Mouse (Mus musculus) monocyte, adult 2 months (primary cell): ENCODE data around the gene Gpr68.

Experiments used
- DNase-seq, 2 experiments: peaks; one replicate each; pipeline ENCODE4 v3.0.0; 2022; ENCODE audit warnings: low spot score in 2 of 2, low read depth in 1 of 2

Gpr68 gene

DNA sequence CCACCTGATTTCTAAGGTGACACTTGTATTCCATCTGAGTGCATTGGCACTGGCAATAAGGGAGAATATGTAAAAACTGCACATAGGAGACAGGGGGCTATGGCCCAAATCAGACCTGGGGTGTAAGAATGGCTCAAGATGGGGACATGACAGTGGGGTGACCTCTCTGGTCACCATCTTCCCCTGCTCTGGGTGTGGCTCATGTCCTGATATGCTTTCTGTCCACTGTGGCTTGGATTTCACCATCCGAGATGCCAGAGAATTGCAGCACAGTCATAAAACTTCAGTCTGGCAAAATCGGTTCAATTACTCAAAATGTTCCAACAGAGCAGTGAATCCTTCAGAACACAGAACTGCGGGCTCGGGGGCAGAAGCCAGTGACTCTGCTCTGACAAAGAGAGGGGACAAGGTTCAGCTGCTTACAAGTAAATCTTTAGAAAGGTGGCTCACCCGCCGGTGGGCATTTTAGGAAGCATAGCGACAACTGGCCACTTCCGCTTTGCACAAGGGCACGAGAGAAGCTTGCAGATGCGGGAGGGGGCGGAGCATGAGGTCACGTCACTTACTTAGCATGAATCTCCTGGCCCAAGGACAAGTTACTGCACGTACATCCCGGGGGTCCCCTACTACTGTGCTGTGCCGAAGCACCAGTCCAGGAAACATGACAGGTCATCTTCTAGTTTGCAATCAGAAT is 16.8 kb upstream of the Gpr68 start:
- peak in 1 of 2 experiments; percentile 18 for DNase-seq

DNA sequence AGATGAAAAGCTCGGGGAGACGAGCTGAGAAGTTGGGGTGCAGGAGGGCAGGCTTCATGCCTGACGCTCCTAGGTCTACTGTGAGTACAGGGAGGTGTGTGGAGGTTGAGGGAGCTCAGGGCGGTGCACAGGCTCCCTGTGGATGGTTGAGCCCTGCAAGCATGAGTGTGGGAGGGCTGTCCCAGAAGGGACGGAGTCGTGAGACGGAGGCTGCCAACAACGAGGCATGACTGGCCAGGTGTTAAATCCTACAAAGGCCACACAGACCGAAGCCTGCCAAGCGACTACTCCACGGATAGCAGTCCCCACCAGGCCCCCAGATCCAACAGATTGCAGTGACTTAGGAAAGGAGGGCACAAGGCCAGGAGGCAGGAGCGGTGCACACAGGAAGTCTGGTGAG is 2.7 kb upstream of the Gpr68 start:
- DNase-seq, result no peak

DNA sequence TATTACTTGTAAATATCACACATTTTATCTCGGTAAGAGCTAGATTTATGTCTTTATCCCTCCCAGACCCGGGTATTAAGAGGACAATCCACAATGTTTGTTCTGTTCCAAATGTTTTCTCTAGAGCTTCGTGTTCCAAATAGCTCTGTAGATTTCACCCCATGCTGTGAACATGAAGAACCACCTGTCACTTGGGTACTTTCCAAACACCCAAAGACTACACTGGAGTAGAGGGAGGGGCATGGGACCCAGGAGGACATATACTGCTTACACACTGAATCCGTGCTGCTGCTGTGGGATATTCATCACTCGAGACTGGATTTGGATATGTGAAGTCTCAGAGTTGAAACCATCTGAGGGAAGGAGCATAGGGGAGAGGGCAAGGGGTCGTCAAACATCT is 1.8 kb upstream of the Gpr68 start:
- DNase-seq, result no peak

DNA sequence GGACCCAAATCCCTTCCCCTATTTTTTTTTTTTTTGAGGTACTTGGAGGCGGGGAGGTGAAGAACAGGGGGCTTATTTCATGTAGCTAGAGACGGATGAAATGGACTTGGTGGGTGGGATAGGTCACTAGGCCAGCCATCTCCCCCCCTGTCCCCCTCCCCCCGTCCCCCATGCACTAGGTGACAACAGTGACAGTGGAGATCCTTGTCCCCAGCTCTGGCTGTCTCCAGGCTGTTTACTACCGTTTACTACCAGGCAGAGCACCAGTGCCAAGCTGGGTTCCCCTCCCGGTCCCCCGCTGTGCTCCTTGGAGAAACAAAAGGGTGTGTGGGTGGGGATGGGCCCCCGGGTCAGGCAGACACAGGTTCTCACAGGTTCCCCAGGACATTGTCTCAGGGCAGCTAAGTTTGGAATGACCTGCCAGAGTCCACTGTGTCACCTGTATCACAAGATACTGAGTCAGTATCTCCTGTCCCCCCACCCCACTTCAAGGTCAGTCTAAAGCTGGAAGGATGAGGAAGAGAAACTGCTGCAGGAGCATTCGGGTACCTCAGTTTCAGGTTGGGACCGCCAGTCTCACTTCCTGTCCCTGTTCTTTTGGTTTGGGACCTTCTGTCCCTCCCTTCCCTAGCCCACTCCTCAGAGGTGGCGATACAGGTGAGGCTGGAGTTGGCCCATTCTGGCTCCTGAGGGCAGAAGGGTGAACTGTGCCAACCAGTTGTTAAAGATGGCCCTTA is 468 bp upstream of the Gpr68 start:
- no peak for DNase-seq

DNA sequence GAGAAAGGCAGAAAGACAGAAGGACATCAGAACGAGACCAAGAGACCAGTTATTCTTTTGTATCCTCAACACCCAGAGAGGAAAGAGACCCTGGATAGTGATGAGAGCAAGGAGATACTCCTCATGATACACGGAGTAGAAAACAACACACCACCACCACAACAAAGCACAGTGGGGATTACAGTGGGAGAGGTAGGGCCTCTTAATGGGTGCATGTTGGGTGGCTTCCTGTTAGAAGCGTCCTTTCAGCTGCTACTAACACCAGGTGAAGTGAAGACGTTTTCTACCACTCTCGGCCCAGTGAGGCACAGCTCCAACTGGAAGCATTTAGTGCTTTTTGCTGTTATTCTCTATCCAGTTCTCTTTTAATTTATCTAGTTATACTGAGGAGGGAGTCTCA is 1.1 kb downstream of the Gpr68 start:
- DNase-seq, result no peak

DNA sequence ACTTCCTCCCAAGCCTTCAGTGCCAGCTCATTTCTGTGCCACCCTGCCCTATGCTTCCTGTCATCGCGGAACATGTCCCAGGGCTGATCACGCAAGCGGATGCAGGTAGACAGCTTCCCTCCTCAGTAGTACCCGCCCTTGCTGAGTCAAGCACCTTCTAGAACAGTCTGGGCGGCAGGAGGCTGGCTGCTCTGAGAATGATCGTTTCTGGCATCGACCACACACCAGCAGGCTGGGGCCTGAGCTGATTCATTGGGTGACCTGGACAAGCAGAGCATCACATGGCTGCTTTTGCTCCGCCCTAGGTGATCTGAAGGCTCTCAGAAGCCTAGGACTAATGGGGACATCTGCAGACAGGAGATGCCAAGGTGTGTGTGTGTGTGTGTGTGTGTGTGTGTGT is 4.2 kb downstream of the Gpr68 start:
- no peak for DNase-seq

DNA sequence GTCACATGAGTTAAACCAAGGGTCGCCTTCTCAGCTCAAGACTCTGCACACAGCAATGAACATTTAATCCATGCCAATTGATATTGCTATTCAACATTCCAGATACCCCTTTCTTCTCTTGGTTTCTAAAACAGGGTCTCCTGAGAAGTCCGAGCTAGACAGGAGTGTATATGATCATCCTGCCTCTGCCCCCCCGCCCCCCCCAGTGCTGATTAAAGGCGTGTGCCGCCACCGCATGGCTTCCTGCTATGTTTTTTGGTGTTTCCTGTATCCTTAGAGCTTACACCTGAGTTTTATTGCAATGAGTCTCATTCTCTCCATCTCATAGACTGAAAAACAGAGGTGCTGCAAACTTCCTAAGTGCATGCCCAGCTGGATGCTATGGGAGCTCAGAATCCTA is 6.6 kb downstream of the Gpr68 start:
- DNase-seq, result no peak

DNA sequence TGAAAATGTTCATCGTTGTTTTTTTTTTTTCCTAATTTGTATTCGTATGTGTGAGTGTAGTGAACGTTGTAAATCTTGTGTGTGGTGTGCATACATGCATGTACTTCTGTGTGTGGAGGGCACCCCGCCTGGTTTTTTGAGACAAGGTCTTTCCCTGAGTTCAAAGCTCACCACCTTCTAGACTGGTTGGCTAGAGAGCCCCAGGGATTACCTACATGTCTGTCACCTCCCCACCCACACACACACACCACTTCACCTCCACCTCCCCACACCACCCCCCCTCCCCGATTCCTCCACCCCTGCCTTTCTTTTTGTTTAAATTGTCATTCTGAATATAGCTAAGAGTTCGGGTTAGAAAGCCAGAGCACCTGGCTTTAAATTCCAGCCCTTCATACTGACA is 7.1 kb downstream of the Gpr68 start:
- DNase-seq, result no peak

DNA sequence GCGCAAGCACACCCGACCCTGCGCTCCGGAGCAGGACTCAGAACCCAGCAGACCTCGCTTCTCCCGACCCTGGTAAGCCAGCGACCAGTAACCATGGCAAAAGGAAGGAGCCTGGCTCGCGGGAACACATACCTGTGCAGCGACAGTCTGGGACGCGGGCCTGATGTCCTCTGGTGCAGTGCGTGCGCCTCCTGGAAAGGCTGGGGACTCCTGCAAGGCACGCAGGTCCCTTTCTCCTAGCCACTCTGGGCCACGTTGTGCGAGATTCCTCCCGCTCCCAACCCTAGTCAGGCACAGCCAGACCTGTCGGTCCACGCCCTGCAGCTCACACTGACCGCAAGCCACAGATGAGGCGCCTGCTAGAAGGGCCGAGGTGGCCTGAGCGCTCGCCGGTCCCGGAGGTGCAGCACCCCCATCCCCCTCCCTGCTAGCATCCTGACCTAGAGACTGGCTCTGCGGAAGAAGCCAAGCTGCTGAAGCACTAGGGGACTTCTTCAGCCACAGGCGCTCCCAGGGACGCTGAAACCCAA is 8.8 kb downstream of the Gpr68 start:
- no peak for DNase-seq

DNA sequence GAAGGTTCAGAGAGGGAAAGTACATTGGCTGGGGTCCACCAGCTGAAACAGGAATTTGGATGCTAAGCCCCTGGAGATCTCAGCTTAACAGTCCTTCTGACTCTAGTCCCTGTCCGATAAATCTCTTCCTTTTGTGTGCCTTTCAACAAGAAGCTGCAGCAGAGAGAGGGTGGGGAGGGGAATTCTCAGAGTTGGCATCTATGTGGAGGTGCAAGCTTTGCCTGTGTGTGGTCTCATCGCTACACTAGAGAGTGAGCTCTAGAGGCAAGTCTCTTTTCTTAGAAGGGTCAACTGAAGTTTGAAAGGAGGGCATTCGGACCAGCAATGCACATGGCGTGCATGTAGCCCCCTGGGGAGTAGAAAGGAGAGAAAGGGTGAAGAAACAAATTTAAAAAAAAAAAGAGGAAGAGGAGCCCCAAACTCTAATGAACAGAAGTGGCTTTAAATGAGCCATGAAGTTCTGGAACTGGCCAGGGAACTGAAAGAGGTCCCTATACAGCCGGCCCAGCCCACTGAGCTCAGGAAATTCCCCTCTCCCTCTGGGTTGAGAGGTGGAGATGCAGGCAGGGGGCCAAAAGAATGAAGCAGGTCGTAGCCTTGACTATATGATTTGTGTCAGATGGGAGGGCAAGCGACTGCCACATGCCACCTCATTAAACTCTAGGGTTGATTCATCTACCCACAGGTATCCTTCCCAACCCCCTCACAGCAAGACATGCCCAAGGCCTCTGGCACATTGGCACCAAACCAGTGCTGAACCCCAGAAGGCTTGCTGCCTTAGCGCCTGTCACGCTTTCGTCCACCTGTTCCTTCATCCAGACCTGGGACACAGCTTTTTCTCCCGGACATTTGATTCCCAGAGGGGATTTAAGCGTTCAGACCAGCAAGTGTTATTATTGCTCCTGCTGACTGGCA is 10.0 kb downstream of the Gpr68 start:
- DNase-seq, result no peak

DNA sequence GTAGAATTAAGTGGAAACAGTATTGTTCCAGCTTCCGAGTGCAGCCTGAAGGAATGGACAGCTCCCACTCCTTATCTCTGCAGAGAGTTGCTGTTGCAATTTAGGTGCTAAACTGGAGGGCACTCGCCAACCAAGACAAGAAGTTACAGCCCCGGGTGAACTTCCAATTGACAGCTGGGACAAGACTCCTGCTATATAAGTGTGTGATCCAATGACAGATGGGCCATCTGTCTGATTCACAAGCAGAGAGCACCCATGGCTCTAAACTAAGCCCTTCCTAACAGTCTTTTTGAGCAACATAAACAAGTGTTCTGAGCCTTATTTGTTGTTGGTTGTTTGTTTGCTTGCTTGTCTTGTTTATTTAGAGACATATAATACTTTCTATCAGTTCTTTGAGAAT is 11.3 kb downstream of the Gpr68 start:
- no peak for DNase-seq

DNA sequence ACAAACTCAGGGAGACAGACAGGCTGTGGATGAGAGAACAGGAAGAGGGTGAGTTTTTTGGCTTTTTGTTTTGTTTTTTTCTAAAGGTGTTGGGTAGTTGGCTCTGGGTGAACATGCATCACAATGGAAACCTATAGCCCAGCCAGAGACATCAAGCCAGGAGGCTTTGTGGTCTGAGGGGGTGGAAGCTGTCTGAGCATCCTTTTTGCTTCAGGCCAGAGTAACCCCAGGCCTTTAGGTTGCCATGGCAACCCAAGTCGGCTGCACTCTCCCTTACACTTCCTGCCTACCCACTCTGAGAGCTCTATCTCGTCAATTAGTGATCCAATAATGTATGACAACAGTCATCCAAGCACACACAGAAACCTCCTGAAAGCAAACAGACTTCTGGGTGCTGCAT is 12.5 kb downstream of the Gpr68 start:
- DNase-seq, result no peak

DNA sequence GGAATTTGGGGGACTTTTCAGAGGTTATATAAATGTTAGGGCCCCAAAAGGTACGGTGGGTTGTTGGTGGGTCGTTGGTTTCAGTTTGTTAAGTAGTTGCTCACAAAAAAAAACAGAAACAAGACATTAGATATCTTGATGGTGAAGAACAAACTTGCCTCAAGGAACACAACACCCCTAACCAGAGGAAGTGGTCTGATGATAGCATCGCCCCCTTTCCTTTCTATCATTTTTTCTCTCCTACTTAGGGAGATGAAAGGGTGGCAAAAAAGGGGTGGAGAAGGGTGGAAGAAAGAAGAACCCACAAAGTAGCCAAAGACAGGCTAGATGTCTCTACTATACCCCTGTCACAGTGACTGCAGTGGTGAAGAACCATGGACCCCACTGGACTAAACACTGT is 17.4 kb downstream of the Gpr68 start:
- DNase-seq, result no peak

DNA sequence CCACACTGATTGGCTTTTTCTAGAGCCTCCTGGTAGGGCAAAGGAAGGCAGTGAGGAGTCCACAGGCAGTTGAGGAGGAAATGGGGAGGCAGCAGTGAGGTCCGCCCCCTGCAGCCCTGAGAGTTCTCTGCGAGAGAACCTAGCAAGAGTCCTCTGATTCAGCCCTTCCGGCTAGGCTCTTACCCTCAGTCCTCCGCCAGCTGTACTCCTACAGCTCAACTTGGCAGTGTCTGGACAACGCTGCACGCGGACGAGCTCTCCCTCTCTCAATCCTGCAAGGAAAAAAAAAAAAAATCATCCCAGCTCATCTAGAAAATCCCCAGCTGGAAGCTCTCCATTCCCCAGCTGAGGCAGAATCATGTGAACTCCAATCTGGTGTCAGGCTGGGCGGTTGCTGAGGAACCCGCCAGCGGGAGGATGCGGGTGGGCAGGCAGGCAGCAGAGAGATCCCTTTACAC is 20.2 kb downstream of the Gpr68 start:
- no peak for DNase-seq

DNA sequence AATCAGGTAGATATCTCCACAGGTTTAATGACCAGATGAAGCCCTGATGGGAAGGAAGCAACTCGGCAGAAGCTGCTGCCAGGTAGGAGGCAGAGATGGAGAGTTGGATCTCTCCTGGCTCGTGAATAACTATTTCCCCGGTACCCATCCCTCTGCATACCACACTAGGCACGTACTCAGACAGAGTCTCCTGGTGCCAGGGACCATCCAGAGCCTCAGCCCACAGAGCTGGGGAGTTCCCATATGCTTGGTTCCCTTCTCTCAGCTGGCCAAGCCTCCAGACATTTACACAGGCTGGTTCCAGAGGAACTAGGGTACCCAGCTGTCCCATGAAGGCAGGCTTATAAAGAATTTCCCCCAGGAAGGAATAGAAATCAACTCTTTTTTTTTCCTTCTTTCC is 21.1 kb downstream of the Gpr68 start:
- no peak for DNase-seq

DNA sequence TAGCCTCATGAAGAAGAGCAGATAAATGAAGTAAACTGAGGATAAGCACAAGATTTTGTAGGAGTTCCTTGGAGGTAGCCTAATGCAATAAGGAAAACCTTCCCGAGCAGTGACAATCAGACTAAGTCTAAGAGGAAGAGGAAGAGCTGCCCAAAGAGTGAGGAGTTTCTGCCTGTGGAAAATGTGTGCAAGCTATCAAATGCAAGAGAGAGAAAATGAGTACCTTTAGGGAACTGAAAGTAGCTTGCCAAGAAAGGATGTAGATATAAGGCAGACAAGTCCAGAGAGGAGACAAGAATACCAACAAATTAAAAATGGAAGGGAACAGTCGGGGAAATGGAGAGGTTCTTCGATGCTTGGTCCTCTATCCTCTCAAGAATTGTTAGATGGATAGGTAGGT is 22.4 kb downstream of the Gpr68 start:
- DNase-seq, result no peak

DNA sequence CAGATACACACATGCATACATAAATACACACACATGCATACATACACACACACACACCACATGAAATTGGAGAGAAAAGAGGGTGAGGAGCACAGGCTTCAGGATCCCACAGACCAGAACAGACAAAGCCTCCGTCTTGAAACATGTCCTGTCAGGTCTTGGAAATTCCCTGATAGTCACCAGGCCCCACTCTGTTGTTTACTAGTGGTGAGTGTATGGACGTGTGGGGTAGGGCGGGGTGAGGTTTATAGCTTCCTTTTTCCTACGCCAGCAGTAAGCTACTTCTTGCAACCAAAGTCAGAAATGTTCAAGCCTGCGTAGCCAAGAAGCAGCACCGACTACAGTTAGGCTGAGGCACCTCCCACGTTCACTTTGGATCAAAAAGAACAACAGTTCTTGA is 24.8 kb downstream of the Gpr68 start:
- DNase-seq, result peak; percentile 54 to 71

DNA sequence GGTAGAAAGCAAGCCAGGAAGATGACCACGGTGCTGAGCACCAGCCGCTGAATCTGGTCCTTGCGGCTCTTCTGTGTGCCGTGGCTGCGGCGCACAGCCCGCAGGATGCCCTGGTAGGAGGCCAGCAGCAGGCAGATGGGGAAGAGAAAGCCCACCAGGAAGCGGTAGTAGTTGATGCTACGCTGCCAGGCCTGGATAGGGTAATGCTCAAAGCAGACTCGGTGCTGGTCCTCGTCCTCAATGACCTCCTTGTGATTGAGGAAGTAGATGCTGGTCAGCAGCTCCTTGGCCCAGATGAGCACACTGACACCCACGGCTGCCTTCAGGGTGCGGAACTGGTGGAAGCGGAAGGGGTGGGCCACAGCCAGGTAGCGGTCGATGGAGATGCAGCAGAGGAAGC is 29.4 kb downstream of the Gpr68 start:
- peak; percentile 37 to 61 for DNase-seq

DNA sequence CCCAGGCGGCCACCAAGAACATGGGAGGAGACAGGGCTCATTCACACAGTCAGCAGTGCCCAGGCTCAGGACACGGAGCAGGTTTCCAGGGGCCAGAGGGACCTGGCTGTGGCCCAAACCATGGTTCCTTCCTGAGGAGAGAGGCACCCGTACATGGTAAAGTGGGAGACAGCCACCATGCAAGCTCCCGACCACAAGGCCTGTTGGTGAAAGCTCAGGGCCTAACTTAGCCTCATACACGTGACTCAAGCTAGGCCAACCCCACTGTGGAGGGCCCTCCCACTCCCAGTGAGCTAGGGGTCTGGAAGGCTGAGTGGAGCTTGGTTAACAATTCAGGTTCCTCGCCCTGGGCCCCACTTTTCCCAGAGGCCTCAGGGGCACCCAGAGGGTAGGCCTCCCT is 30.1 kb downstream of the Gpr68 start:
- no peak for DNase-seq

DNA sequence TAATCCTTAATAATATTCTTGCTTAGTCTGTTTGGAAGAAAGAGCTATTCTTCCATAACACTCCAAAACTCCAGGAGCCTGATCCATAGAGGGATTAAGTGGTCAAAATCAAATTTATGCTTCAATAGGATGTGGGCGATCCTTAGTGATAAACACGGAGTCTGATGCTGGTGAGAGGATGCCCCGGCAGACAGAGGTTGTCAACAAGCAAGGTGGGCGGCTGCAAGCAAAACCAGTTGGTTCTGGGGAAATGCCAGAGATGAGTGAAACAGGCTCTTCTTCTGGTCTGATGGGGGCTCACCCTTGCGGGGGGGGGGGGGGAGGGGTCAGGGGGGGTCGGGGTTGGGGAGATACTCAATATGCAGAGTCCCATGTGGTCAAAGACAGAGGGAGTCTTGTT is 32.0 kb downstream of the Gpr68 start:
- DNase-seq, result no peak

DNA sequence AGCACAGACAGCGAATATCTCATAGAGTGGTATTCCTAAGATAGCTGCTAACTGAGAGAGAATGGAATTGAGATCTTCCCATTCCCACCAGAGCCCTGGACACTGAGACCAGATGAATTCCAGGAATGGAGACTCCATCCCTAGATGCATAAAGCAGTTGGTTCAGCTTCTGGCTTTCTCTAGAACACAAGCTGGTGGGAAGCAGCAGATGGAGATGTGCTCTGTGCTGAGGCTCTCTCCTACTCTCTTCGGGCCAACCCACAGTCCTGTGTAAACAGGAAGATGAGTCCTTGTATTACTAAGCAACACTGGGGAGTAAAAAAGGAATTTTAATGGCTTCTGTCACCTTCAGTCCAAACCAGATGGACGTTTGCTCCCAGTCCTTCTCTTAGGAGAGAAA is 32.4 kb downstream of the Gpr68 start:
- DNase-seq, result no peak

DNA sequence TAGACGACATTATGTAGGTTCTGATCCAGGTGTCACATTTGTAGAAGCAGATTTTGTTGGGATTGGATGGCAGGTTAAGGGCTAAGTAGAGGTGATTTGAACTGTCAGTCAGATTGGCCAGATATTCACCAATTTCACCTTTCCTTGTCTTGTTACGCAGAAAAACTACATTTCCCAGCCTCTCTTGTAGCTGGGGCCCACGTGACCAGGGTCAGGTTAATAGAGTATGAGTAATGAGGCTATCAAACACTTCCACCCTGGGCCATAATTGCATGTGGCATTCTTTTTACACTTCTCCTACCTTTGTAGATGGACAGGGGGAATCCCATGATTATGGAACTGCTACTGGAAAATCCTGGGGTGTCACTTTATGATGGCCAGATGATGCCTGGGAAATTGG is 34.4 kb downstream of the Gpr68 start:
- DNase-seq, result no peak
